ENCODE assay signal across 24 mouse cellular contexts in the genomic region with DNA sequence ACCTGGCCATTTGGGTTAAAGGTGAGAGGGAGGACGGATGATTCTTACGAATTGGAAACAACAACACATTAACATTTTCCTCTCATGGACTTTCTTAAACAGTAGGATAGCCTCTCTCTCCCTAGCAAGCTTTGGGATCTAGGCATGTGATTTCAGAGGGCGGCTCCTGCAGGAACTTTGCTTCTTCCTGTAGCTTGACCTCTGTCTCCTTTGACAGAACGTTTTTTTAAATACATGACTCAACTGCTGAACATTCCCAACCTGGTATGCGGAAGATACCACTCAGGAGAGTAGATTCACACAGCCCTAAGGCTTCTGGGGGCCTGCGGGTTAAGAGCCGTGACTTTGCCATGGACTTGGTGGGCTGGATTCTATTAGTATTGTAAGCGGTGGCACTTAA. TPM values are rescaled to one million over a fixed set of nuclear protein-coding genes. Genes with fewer than 3 reads are reported as not detected.
DNase-seq lines count a peak whose midpoint lies in the region; ATAC-seq lines count a peak whose summit lies in the region.
"Had no signal": no experiment of that assay in that cellular context is flagged by ENCODE, and none has a peak within 500 bp of the region (broad histone marks: within the 10 kb centered on the region; RNA-seq: fewer than 3 reads in every experiment).

No protein-coding gene starts in this region.

- WGBS in kidney, embryonic 15.5 days, result 45% methylated on average over 8 of the region's 8 CpGs

- DNase-seq in kidney, adult 11 months, result peak; percentile 48
- peak; percentile 39 to 62 for DNase-seq in kidney, adult 8-10 months
- peak; percentile 43 to 66 for DNase-seq in kidney, postnatal 36 days
- no peak for DNase-seq in left cerebral cortex, postnatal 10 days (ENCODE audit: extremely low spot score in 1 of 2, low spot score in 2 of 2)
- no peak for DNase-seq in c-Kit-positive CD71-positive TER-119-positive erythroid progenitor cells, embryonic 14.5 days (ENCODE audit: low spot score)
- no peak for DNase-seq in T-cell, adult 2 months (ENCODE audit: low spot score)
- DNase-seq: adrenal gland, postnatal 25 days; cerebellum, adult 11 months; cerebellum, adult 9-11 months; forebrain, postnatal 0 days; gastrocnemius, postnatal 25 days; layer of hippocampus, adult 9-11 months; left cerebral cortex, postnatal 4 days; lung, embryonic 14.5 days; thymus, postnatal 14 days had no signal

- no peak overlapping the region for H3K9ac ChIP-seq in kidney, embryonic 15.5 days
- H3K9ac ChIP-seq: forebrain, postnatal 0 days; limb, embryonic 15.5 days; liver, embryonic 14.5 days; lung, embryonic 14.5 days had no signal

- H3K27ac ChIP-seq in kidney, embryonic 15.5 days, result no peak overlapping the region
- peak overlapping the region; percentile 28; the same call in 1 of the 2 replicates for H3K27ac ChIP-seq in brown adipose tissue, adult 24 weeks (replicated peaks; ENCODE audit: low read depth, low read length)
- H3K27ac ChIP-seq: hindbrain, embryonic 10.5 days; limb, embryonic 15.5 days; liver, embryonic 14.5 days; midbrain, embryonic 10.5 days had no signal

- H3K27me3 ChIP-seq in kidney, embryonic 15.5 days, result no peaks in the 10 kb centered on the region
- H3K27me3 ChIP-seq: limb, embryonic 15.5 days had no signal

- no peak overlapping the region for H3K4me3 ChIP-seq in kidney, embryonic 15.5 days (replicated peaks)
- H3K4me3 ChIP-seq in brown adipose tissue, adult 24 weeks (ENCODE audit: insufficient read depth, low read depth, low read length), result no peak overlapping the region
- H3K4me3 ChIP-seq: hindbrain, embryonic 10.5 days; limb, embryonic 15.5 days; midbrain, embryonic 10.5 days had no signal

- H3K36me3 ChIP-seq in kidney, embryonic 15.5 days, result no peaks in the 10 kb centered on the region
- H3K36me3 ChIP-seq: hindbrain, embryonic 10.5 days; limb, embryonic 15.5 days; midbrain, embryonic 10.5 days had no signal

- no peak for ATAC-seq in kidney, embryonic 15.5 days (replicated peaks; ENCODE audit: low FRiP score)
- ATAC-seq: forebrain, postnatal 0 days; hindbrain, embryonic 16.5 days; midbrain, embryonic 16.5 days had no signal

- H3K4me2 ChIP-seq in kidney, embryonic 15.5 days, result no peak overlapping the region
- H3K4me2 ChIP-seq: limb, embryonic 15.5 days; lung, embryonic 14.5 days had no signal

- intact Hi-C loops in left cerebral cortex, postnatal 10 days (cut with DNase I), result loop anchor here (2.0 to 10.0 kb wide), 3 partner anchors 67 to 165 kb away; no protein-coding TSS in a partner anchor

- H3K9me3 ChIP-seq in kidney, embryonic 15.5 days (replicated peaks), result no peaks in the 10 kb centered on the region
- H3K9me3 ChIP-seq: hindbrain, embryonic 10.5 days; limb, embryonic 15.5 days had no signal

- peaks cover 49% of the 10 kb centered on the region for H3K4me1 ChIP-seq in kidney, embryonic 15.5 days
- peaks cover 3% of the 10 kb centered on the region; the same call in 1 of the 2 replicates for H3K4me1 ChIP-seq in brown adipose tissue, adult 24 weeks (ENCODE audit: control insufficient read depth, insufficient read depth, insufficient read length, low read length)

RNA-seq across cellular contexts. Expression of a gene that starts 10.7 kb away (rescaled TPM):
- 1.6 and 3.5 TPM in 2 replicates for polyA plus RNA-seq in kidney, embryonic 15.5 days (2015; fragmentation: Nextera tagmentation; extraction: Ambion mirVana)
- 40.0 and 46.7 TPM in 2 replicates for polyA plus RNA-seq in brown adipose tissue, adult 24 weeks (2012; ENCODE audit: insufficient read depth, insufficient read length, missing spikeins)
- under 1 TPM; 0.67 to 0.81 TPM for total RNA-seq in left cerebral cortex, postnatal 10 days (2021)
- total RNA-seq: forebrain, postnatal 0 days; left cerebral cortex, adult 18-20 months had no signal
- polyA plus RNA-seq: hindbrain, embryonic 10.5 days had no signal

Comparison
In these comparisons a context has a peak if more than half of its experiments do, and no peak if none do; other contexts are left out.
1. DNase-seq: peak in kidney, adult 11 months (single experiment), kidney, adult 8-10 months (2 of 2) and kidney, postnatal 36 days (2 of 2); none in left cerebral cortex, postnatal 10 days (0 of 2), c-Kit-positive CD71-positive TER-119-positive erythroid progenitor cells, embryonic 14.5 days (single experiment) and T-cell, adult 2 months (single experiment).